Mouse (Mus musculus) CD4-positive, CD25-positive, alpha-beta regulatory T cell, adult 9 weeks (primary cell): ENCODE results near the gene Try4. TPM values are rescaled to one million over a fixed set of nuclear protein-coding genes. Genes with fewer than 3 reads are reported as not detected.

Experiments used
- polyA plus RNA-seq: library from polyadenylated mRNA; unstranded; fragments of 100-300 nt; shearing (Covaris generic); gene quantifications from one replicate; pipeline ENCODE4 v1.2.1, GENCODE M21; 2017

The Try4 gene
- polyA plus RNA-seq, result not detected

GRCm38 (mm10) chr6:41301969-41302368, at the start of gene Try4:
TSS of gene Try4 (plus strand) at chr6:41302269.

GRCm38 (mm10) chr6:41316741-41317140, 14.7 kb downstream of the Try4 start, which contains the start of gene Try5:
TSS of gene Try5 (minus strand) at chr6:41316841.

GRCm38 (mm10) chr6:41353932-41354331, 51.9 kb downstream of the Try4 start, which contains the start of gene Try10:
TSS of gene Try10 (plus strand) at chr6:41354105.

Other genes with a start within 250 kb of the Try4 start
- 0.47 TPM for gene Try5, start 14.6 kb downstream of the Try4 start, polyA plus RNA-seq
- gene Try10, start 51.8 kb downstream of the Try4 start, polyA plus RNA-seq, result 0.56 TPM
- gene Prss3, start 75.4 kb downstream of the Try4 start, polyA plus RNA-seq, result not detected
- not detected for gene Gm5771, start 90.1 kb downstream of the Try4 start, polyA plus RNA-seq
- gene Gm10334, start 143.9 kb downstream of the Try4 start, polyA plus RNA-seq, result not detected
- not detected for gene Prss1, start 156.7 kb downstream of the Try4 start, polyA plus RNA-seq
- gene Prss2, start 219.5 kb downstream of the Try4 start, polyA plus RNA-seq, result 2.7 TPM